ENCODE assay signal across 15 mouse cellular contexts in the genomic region with DNA sequence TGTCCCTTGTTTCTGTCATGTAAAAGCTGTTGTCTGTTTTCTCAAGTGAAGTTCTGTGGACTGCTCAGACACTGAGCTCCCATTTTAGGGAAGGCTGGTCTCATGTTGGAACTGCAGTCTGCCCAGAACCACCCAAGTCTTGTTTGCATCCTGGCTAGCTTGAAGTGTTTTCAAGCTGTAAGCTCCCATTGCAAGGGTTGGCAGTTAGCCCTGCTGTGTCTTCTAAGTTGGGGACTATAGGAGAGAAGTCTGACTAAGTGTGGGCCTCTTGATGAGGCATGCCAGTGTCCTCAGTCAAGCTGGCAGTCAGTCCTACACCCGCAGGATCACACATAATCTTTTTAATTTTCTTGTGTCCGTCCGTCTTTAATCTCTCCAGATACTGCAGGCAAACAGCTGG.
"Had no signal": no experiment of that assay in that cellular context is flagged by ENCODE, and none has a peak within 500 bp of the region (broad histone marks: within the 10 kb centered on the region; RNA-seq: fewer than 3 reads in every experiment).

No protein-coding gene starts in this region.

- DNase-seq: gastrocnemius, postnatal 14 days; gastrocnemius, postnatal 36 days; heart, adult 11 months; heart, adult 2 months; heart, postnatal 14 days; heart, postnatal 36 days; kidney, adult 11 months; kidney, adult 2 months; kidney, adult 9 months; kidney, postnatal 14 days; kidney, postnatal 36 days; liver; liver, embryonic 13.5 days had no signal

- ATAC-seq: hindbrain, postnatal 0 days; intestine, embryonic 16.5 days had no signal
